Mouse (Mus musculus) T-helper 1 cell (primary cell): ENCODE results near the gene Gm49396.

ENCODE experiments used
- in situ Hi-C: fragments of 300-600 bp; cut with MboI, MseI; formaldehyde crosslinking; loops from one replicate; pipeline ENCODE4 v1.15.1; 2025; ENCODE audit warnings: high pct_unique_total_duplicates

The Gm49396 gene

DNA sequence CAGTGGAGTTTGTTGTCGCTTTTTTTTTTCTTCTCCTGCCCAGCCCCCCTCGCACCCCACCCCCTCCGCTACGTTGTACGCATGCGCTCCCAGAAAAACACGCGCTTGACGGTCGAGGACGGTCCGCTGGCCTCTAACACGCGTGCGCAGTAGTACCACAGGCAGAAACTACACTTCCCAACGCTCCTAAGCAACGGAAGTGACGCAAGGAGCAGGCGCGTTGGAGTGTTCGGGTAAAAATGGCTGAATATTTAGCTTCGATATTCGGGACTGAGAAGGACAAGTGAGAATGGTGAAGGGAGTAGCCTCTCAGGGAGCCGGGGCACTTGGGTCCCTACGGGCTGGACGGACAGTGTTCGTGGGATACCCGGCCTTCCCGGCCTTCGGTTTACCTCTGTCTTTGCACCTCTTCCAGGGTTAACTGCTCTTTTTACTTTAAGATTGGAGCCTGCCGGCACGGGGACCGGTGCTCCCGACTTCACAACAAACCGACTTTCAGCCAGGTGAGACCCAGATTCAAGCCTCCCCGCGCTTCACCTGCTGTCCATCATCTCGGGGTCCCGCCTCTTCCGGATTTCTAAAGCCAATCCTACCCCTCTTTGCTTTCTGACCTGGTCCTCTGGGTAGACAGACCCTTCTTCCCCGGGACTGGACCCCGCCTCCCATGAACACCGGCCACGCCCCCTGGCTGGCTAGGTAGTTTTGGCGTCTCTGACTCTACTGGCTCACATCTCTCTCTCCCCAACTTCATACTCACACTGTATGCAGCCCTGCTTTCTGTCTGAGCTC lies at the start of gene Gm49396, which contains the start of the genes U2af1l4 and Psenen:
Gene Gm49396 (plus strand): TSS at position 228 of the 789 bp plus-strand sequence.
Gene U2af1l4 (plus strand): TSS at position 185 of the 789 bp plus-strand sequence.
Gene Psenen (minus strand): TSS at position 511 of the 789 bp plus-strand sequence.
- in situ Hi-C loops: no loop called here

DNA sequence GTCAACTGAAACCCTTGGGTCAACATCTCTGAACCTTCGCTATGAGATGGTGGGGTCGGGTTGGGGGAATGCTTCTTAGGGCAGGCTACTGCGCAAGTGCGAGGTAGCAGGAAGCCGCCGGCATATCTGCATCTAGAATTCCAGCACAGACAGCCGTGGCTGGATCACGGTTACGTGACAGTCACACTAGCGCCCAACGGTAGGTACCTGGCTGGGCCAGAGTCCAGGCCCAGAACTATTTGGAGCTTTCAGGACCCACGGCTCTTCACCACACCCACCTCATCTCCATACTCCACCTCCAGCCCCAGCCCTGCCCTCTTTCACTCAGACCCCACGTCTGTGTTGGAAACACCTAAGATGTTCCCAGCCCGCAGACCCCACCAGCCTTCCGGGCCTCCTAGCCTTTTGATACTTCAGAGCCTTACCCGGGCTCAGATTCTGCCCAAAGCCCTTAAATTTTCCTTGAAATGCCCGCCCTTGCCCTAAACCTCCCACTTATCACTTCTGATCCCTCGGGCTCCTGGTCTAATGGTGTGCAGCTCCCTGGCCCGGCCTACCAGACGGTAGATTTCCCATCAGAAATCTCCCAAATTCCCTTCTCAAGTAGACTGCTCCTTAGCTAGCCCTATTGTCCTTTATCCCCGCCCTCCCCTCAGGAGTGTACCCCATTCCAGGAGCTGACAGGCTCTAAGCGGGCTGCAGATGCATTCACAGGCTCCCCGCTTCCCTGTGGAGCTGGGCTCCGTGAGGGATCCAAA lies 48.0 kb upstream of the Gm49396 start:
- in situ Hi-C loops: no loop called here

DNA sequence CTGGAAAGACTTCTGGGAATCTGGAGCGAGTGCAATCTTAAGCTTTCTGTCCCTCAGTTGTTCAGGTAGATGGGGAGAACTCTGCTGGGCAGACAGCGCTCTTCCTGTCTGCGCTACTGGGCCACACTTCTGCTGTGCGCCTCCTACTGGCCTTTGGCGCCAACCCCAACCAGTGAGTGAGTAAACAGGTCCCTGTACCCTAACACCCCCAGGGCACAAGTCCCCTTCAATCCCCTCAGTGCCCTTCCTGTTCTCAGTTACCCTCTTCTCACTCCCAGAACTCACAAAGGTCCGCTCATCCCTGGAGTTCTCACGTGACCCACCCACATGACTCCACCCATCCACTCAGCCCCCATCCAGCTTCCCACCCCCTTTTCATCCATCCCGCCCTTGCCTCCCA lies 44.8 kb upstream of the Gm49396 start:
- in situ Hi-C loops: no loop called here

DNA sequence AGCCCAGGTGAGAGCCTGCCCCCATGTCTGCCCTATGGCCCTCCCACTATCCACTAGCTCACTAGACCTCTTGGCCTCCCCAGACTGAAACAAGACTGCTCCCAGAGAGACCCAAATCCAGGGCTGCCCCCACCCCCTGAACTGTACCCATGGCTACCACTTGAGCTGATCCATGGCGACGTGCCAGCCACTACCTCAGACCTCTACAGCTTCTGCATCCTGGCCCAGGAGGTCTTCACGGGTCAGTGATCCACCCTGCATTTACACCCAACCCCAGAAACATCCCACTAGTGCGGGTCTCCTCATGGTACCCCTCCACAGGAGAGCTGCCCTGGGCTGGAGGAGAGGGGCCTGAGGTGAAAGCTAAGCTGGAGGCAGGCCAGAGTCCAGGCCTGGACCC lies 42.7 kb upstream of the Gm49396 start:
- in situ Hi-C loops: no loop called here

DNA sequence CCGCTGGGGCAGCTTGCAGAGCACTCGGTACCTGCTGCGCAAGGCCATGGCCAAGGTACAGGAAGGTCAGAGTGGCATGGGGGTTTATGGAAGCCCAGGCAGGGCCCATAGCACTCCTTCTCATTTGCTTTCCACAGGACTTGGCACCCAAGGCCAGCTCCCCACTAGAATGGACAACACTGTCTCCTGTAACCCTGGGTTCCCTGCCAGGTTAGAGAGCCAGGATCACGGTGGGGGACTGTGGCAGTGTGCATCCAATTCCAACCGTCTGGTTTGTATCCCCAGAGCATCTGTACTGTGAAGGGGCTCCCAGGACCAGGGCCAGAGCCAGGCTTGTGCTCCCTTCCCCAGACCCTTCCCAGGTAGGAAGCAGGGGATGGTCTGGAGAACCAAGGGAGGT lies 42.3 kb upstream of the Gm49396 start:
- in situ Hi-C loops: no loop called here

DNA sequence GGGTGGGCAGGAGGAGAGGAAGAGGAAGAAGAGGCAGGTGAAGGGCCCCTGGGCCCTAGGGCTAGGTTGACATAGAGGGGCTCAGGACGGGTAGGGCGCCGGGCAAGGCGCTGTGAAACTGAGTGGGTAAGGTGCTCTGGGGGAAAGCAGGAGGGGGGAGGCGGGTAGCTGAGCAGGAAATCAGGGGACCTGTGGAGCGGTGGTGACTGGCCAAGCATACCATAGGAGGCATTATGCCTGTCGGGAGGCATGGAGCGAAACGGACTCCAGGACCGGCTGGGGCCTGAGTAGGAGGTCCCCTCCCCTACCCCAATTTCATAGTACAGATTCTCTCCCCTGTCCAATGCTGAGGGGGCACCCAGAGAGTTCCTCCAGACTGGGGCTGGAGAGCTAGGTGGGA lies 40.3 kb upstream of the Gm49396 start:
- in situ Hi-C loops: no loop called here

DNA sequence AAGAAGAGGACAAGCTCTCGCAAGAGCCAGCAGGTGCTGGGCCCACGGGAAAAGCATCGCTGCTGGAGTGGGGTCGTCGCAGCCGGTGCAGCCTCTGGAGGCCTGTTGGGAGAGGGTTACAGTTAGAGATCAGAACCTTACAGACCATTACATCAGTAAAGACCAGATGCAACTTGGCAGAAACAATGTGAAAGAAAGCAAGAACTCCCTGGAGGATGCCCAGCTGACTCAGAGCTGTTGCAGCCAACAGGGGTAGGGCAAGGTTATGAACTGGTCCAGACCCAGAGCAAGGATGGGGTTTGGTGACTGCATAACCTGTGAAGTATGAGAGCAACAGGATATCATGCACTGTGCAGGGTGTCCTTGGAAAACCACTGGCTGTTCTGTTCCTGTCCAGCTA lies 38.7 kb upstream of the Gm49396 start:
- in situ Hi-C loops: no loop called here

DNA sequence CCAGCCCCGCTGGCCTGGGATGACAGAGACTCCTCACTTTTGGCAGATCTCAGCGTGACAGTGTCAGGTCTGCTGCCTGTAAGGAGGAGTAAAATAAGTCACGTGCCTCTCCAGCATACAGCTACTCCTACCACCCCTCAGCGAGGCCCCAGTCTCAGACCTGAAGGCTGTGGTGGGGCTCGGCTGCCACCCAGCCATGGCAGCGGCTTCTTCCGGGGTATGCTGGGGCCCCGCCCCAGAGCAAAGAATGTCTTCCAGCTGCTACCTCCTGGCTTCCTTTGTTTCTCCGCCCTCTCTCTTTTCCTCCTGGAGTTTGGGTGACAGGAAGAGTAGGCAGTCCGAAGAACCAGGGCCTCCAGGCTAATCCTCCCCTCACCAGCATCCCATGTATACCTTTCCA lies 37.2 kb upstream of the Gm49396 start:
- in situ Hi-C loops: no loop called here

DNA sequence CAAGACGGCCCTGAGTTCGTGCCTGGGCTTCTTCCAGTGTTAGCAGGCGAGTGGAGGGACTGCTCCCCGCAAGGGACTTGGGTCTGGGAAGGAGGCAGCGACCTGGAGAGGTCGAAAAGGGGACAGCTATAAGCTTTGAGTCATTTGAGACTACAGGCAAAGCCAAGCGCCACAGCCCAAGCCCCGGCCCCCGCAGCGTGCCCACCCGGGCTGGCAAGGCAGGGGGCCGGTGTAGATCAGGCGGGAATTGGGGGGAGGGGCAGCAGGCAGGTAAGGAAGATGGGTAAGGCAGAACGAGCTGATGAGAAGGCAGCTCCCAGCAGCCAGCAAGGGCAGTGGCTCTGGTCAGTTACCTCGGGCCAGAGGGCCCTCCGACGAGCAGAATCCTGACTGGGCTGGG lies 36.7 kb upstream of the Gm49396 start:
- in situ Hi-C loops: no loop called here

DNA sequence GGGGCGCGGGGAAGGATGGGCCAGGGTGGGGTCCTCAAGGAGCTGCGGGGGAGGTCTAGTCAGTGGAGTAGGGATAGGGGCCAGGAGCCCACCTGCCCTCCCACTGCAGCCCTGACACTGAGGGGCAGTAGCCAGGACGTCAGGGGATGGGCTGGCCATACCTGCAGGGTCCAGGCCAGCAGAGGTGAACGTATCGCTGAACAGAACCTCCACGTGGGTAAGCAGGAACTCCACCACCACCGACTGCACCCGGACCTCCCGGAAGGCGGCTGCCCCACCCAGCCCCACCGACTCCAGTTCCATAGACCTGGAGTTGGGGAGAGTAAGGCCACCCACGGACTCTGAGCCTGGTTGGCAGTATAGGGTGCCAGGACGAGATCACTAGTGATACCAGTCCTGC lies 36.2 kb upstream of the Gm49396 start:
- in situ Hi-C loops: no loop called here

DNA sequence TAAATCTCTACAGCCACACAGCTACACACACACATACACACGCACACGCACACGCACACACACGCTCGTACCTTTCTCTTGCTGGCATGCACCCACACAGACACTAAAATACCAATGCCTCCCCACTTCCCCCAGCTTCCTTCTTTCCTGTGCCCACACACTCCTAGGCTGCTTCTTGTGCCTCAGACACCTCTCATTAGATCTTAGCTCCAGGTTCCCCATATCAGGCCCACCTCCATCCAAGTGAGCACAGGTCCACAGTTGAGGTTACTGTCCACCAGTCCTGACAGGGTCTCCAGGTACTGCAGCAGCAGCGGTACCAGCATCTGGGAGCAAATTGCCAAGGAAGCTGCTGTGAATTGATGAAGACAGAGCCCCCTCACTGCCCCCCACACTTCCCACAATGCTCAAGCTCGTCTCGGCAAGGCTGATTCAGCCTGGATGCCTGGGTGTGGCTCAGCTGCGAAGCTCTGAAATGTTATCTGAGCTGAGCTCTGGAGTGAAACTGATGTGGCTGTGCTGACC lies 31.8 kb upstream of the Gm49396 start:
- in situ Hi-C loops: no loop called here

DNA sequence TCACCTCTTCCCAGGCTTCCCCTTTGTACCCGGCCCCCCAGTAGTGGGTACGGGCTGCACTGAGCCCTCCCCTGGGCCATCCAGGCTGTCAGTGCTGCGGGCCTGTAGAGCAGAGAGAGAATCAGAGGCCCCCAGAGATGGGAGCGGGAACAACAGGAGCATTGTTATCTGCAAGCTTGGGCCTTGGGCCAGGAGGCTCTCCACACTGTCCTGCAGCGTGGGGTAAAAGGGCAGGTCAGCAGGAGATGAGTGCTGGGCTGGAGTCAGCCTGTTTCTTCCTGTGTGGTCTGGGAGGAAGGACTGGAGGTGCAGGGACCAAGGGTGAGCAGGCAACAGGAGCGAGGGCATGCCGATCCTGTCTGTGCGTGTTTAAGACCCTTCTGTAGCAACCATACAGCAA lies 30.2 kb upstream of the Gm49396 start:
- in situ Hi-C loops: no loop called here

DNA sequence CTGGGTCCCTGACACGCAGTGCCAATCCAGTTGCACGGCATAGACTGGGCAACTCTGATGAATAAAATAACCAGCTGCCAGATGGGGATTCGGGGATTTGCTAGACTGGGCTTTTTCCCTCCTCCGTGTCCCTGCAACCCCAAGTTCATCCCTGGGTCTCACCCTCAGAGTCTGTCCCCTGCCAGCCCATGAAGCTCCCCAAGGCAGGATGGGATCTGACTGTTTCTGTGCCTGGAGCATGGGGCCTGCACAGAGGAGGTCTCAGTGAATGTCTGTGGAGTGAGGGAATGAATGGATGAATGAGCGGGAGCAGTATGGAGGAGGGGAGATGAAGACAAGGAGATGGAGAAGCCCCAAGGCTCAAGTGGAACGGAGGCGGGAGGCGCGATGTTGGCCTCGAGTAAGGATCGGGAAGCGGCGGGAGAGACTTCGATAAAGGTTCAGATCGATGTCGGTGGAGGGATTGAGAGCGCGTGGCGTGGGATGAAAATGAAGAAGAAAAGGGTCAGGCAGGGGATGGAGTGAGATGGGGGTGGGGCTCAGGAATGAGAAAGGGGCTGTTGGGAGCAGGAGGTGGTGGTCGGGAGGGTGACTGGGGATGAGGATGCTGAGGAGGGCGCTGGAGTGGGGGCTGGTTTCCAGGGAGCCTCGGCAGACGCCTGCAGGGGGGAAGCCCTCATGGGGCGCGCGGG lies 29.1 kb upstream of the Gm49396 start:
- in situ Hi-C loops: no loop called here

DNA sequence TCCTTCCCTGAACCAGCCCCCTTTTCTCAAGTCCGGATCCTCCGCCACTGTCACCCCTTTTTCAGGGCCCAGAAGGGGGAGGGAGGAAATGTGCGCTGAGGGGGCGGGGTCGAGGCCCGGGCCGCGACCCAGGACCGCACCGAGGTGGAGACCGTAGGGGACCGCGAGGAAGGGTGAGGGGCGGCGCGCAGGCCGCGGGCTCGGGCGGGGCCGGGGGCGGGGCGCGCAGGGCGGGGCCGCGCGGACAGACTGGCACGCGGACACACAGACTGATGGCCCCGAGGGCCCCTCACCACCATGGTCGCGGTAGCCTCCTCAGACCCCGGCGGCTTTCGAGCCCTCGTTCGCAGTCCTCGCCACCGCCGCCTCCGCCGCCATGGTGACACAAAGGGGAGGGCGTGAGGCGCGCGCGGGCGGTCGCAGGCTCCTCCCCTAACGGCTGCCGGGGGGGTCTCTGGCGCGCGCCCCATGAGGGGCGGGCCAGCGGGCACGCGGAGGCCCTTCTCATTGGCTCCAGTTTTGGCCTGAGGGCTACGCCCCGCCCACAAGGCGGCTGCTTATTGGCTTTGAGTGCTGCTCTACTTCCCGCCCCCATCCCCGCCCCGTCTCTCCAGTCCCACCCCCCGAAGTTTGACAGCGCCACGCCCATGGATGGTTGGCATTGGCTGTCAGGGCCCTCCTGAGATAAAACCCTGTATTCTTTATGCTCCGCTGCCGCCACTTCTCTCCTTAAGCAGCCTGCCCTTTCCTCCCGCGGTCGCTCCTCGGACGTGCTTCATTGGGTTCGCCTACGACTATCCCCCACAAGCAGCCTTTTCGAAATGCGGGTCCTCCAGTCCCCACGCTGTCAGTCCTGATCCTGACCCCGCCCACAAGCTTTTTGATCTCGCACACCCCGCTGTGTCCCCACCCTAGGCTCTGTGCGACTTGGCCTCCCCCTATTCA lies 28.2 kb upstream of the Gm49396 start, which contains the start of gene Arhgap33:
Gene Arhgap33 (minus strand): TSS at position 428 of the 945 bp plus-strand sequence.
- in situ Hi-C loops: no loop called here

DNA sequence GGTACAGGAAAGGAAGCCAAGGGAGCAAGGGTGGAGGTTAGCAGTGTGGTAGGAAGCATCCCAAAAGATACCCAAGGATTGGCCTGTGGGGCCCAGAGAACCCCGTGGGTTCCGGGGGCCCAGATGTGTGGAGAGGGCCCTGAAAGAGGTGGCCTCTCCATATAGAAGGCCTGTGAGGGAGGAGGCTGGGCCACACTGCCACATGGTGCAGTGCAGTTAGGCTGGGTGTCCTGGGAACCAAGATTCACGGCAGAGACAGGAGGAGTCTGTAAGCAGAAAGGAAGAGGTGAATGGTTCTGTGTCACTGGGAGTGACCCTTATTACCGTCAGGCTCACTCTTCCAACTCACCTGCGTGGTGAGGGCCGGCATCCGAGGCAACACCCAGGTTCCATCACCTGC lies 22.6 kb upstream of the Gm49396 start:
- in situ Hi-C loops: loop anchor here (5.0 kb wide), 1 partner anchor 1778 kb away; no protein-coding TSS in a partner anchor

DNA sequence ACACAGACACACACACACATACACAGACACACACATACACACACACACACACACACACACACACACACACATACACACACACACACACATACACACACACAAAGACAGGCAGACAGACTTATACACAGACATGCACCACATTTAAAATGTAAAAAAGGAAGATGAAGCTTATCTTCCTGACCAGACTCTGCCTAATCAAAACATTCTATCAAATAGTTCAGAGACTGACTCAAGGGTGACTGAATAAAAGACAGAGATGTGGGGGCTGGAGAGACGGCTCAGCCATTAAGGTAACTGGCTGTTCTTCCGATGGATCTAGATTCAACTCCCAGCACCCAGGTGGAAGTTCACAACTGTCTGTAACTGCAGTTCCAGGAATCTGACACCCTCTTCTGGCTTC lies 18.8 kb upstream of the Gm49396 start:
- in situ Hi-C loops: loop anchor here (5.0 kb wide), 1 partner anchor 1782 kb away; no protein-coding TSS in a partner anchor

DNA sequence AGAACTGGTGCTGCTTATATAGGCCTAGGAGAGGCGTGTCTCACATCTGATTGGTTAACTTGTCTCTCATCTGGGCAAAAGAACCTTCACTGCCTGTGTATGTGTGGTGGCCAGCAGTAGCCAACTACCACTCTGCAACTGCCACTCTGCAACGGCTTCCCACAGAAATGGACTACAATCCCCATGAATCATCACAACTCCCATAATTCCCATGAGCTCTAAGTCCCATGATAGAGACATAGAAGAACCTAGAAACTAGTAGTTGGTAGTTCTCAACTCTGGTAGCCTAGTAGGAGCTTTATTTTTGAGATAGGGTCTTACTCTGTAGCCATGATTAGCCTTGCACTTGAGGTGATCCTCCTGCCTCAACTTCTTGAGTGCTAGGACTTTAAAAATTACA lies 13.3 kb upstream of the Gm49396 start:
- in situ Hi-C loops: no loop called here

DNA sequence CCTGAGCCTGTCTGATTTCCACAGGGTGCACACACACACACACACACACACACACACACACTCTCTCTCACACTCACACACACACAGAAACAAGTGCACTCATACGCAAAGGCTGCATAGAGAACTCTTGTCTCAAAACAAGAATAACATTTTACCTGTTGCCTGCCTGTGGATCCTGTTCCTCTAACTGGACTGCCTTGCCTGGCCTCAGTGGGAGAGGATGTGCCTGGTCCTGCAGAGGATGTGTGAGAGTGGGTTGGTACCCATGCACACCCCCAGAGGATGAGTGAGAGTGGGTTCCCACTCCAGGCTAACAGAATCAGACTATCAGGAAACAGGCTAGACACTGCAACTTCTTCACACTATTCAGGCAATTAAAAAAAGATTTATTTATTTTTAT lies 12.5 kb upstream of the Gm49396 start:
- in situ Hi-C loops: no loop called here

DNA sequence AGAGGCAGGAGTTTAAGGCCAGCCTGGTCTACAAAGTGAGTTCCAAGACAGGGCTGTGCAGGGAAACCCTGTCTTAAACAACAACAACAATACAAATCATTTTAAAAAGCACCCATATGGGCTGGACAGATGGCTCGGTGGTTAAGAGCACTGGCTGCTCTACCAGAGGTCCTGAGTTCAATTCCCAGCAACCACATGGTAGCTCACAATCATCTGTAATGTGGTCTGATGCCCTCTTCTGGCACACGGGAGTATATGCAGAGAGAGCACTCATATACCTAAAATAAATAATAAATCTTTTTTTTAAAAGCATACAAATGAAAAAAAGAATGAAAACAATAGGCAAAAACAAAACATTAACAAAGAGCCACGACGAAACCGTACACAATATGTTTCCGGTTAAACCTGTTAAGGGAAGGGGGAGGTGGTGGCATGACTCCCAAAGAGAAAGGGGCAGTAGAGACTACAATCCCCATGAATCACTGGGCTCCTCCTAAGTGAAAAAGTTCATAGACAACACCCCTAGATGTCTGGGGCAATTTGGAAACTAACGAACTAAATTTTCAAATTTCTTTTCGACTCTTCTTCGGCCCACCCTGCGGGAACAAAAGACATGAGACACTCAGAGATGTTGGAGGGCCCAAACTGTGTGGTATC lies 11.6 kb upstream of the Gm49396 start:
- in situ Hi-C loops: no loop called here
